Mouse (Mus musculus) testis, adult 2 months (tissue): Measurements from ENCODE around the gene Polh. TPM values are rescaled to one million over a fixed set of nuclear protein-coding genes. Genes with fewer than 3 reads are reported as not detected.

Source experiments
- H3K27ac ChIP-seq: fragments of 200-500 bp; 2 replicates; pipeline ENCODE4 v1.5.1; 2012; ENCODE audit warnings: low read depth, low read length; ENCODE audit not compliant: control insufficient read depth, insufficient read depth
- H3K27me3 ChIP-seq: fragments of 200-500 bp; 2 replicates; pipeline ENCODE4 v1.6.1; 2012; ENCODE audit warnings: mild to moderate bottlenecking, low read length, moderate library complexity; ENCODE audit not compliant: control insufficient read depth, insufficient read depth
- H3K36me3 ChIP-seq: fragments of 200-500 bp; 2 replicates; pipeline ENCODE4 v1.6.1; 2012; ENCODE audit warnings: mild to moderate bottlenecking, low read length; ENCODE audit not compliant: control insufficient read depth, insufficient read depth
- H3K4me1 ChIP-seq: fragments of 200-500 bp; 2 replicates; pipeline ENCODE4 v1.6.1; 2012; ENCODE audit warnings: low read length; ENCODE audit not compliant: control insufficient read depth, insufficient read depth
- H3K4me3 ChIP-seq: fragments of 200-500 bp; 2 replicates; pipeline ENCODE4 v1.5.1; 2012; ENCODE audit warnings: low read depth, mild to moderate bottlenecking, low read length, moderate library complexity, mixed read lengths; ENCODE audit not compliant: control insufficient read depth
- CTCF ChIP-seq: fragments of 200-500 bp; IDR thresholded peaks from 2 replicates; pipeline ENCODE4 v1.5.1; 2012; ENCODE audit warnings: low read depth, mild to moderate bottlenecking, inconsistent platforms, low read length, moderate library complexity; ENCODE audit not compliant: control insufficient read depth, insufficient read depth, insufficient replicate concordance
- POLR2A ChIP-seq: fragments of 200-500 bp; IDR thresholded peaks from 2 replicates; pipeline ENCODE4 v1.6.1; 2012; ENCODE audit warnings: low read depth, mild to moderate bottlenecking, inconsistent platforms, low read length, moderate library complexity; ENCODE audit not compliant: control insufficient read depth
- polyA plus RNA-seq: library from polyadenylated mRNA; depleted of rRNA; stranded (reverse); fragments of >200 nt; gene quantifications from 2 replicates; pipeline ENCODE4 v1.2.3, GENCODE M21; 2012

Gene Polh
- polyA plus RNA-seq, 1 experiment = 8.1 TPM

- Histone ChIP-seq H3K27me3 (no peaks in the 10 kb centered on the region), H3K27ac (no peak overlapping the region), H3K4me1 (peaks cover 2% of the 10 kb centered on the region; the same call in 1 of the 2 replicates), H3K36me3 (no peaks in the 10 kb centered on the region), H3K4me3 (peak overlapping the region; percentile 18; the same call in 1 of the 2 replicates)
- TF ChIP-seq CTCF = no peak
- TF ChIP-seq POLR2A = no peak
These were observed 48.1 kb downstream of the Polh start for GRCm38 (mm10) chr17:46154336-46154735.

GRCm38 (mm10) chr17:46152847-46153782, 49.3 kb downstream of the Polh start, which contains the start of gene Mad2l1bp:
TSS of gene Mad2l1bp (minus strand) at chr17:46153553.
- Histone ChIP-seq H3K27me3 (no peaks in the 10 kb centered on the region), H3K36me3 (peaks cover under 1% of the 10 kb centered on the region; the same call in 1 of the 2 replicates), H3K4me1 (peaks cover 2% of the 10 kb centered on the region; the same call in 1 of the 2 replicates), H3K27ac (peak within 1 kb of the TSS; percentile 90), H3K4me3 (peak within 1 kb of the TSS; percentile 97)
- TF ChIP-seq CTCF = no peak
- peak; percentile 98 for TF ChIP-seq POLR2A

DNA sequence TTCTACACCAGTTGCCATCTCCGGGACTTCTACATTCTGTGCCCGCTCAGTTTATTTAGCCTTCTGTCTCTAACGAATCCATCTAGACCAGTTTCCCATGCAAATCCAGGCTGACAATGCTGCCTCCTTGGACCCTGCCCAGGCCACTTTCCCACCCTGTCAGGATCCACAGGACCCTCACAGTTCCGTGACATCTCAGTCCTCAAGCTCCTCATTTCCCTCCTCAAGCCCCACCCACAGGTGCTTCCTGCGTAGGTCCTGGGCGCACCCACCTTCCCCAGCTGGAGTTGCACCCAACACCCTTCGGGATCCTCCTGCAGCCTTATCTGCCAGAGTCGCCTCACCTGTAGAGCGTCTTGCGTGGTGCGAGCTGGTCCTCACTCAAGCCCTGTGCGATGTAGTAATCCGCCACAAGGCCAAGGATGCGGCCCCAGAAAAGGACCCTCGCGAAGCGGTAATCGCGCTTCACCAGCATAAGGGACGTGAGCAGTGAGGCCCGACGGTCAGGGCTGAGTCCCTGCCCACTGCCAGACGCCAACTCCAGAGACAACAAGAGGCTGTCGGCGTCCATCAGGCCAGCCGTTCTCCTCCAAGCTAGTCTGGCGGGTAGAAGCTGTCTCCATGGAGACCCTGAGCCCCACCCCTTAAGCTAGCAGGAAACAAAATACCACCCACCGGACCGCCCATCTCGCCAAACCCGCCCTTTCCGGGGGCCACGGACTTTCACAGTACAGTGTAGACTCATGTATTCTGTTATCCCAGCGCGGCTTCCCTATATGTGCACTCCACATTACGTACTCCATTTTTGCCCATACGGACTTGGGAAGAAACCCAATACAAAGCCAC, 58.6 kb downstream of the Polh start, which contains the start of gene Rsph9:
Gene Rsph9, minus strand, starts transcription at position 639 of the 846 bp plus-strand sequence.
- peak within 1 kb of the TSS; percentile 84 for H3K4me3 ChIP-seq
- peak within 1 kb of the TSS; percentile 63 for H3K27ac ChIP-seq
- TF ChIP-seq POLR2A (peak; percentile 69), CTCF (no peak)
- peaks cover 1% of the 10 kb centered on the region for H3K36me3 ChIP-seq
- peaks cover 6% of the 10 kb centered on the region for H3K4me1 ChIP-seq
- H3K27me3 ChIP-seq = no peaks in the 10 kb centered on the region

DNA sequence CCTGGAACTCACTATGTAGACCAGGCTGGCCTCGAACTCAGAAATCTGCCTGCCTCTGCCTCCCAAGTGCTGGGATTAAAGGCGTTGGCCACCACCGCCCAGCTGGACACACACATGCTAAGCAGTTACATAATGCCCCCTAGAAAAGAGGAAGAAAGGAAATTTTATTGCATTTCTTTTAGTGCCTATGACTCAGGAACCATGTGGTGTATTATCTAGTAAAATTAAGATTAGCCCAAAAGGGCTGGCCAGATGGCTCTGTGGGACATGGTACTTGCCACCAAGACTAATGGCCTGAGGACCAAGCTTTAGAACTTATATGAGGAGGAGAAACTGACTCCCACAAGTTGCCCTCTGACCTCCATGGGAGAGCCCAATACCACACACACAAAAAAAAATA, 62.6 kb downstream of the Polh start:
- H3K27ac ChIP-seq = no peak overlapping the region
- H3K27me3 ChIP-seq = no peaks in the 10 kb centered on the region
- no peaks in the 10 kb centered on the region; the same call in 1 of the 2 replicates for H3K36me3 ChIP-seq
- H3K4me1 ChIP-seq = peaks cover 6% of the 10 kb centered on the region
- H3K4me3 ChIP-seq = no peak overlapping the region
- TF ChIP-seq CTCF (no peak), POLR2A (no peak)

DNA sequence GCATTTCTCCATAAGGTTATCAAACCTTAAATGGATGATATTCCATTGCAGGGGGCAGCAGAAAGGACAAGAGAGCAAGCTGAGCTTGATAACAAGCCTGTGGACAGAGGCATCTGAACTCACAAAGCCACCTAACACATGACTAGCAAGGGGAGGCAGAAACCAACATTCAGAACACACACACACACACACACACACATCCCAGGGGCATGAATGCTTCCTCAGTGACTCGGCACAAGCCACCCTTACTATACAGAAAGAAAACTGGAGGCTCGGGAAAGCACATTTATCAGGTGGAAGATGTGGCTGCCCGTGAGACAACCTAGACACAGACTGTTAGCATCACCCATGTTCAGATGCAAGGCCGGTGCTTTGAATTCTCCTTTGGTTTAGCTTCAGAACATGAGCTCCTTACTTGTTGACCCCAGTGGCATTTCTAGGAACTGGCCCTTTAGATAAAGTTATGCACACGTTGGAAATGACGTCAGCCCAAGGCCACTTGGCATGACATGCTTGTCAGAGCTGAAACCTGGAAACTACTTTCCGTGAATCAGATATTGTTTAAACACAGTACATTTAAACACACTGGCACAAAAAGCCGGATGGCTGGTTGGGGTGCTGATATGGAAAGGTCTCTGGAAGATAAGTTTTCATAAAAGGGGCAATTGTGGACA, 63.7 kb downstream of the Polh start:
- H3K27me3 ChIP-seq = no peaks in the 10 kb centered on the region
- no peak overlapping the region for H3K27ac ChIP-seq
- peaks cover 2% of the 10 kb centered on the region for H3K4me1 ChIP-seq
- H3K4me3 ChIP-seq = no peak overlapping the region
- no peaks in the 10 kb centered on the region; the same call in 1 of the 2 replicates for H3K36me3 ChIP-seq
- TF ChIP-seq POLR2A (no peak), CTCF (no peak)

DNA sequence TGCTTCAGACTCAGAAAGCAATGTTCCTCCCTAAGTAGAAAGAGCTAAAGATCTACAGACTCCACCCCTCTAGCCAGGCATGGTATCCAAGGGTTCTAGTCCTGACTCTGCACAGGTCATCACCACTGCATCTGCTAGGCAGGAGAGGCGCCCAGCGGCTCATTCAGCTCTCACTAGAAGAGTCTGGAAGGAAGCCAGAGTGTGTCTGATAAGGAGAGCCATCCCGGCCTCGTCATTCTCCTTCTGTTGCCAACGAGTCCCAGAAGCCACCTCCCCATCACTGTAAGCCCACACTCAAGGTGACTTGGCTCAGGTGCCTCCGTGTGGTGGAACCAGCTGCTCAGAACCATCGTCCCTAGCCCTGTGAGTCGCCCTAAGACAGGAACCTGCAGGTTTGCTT, 69.6 kb downstream of the Polh start:
- Histone ChIP-seq H3K4me3 (no peak overlapping the region), H3K27ac (no peak overlapping the region), H3K36me3 (no peaks in the 10 kb centered on the region; the same call in 1 of the 2 replicates), H3K27me3 (no peaks in the 10 kb centered on the region), H3K4me1 (no peaks in the 10 kb centered on the region)
- no peak for TF ChIP-seq POLR2A
- TF ChIP-seq CTCF = no peak
